Mouse (Mus musculus): Measurements from ENCODE around the gene Mgat3. TPM values are rescaled to one million over a fixed set of nuclear protein-coding genes. Genes with fewer than 3 reads are reported as not detected.

Gene Mgat3
- total and polyA plus RNA-seq, 2 experiments from 2014 or later: 9.9 to 65.6 TPM

DNA sequence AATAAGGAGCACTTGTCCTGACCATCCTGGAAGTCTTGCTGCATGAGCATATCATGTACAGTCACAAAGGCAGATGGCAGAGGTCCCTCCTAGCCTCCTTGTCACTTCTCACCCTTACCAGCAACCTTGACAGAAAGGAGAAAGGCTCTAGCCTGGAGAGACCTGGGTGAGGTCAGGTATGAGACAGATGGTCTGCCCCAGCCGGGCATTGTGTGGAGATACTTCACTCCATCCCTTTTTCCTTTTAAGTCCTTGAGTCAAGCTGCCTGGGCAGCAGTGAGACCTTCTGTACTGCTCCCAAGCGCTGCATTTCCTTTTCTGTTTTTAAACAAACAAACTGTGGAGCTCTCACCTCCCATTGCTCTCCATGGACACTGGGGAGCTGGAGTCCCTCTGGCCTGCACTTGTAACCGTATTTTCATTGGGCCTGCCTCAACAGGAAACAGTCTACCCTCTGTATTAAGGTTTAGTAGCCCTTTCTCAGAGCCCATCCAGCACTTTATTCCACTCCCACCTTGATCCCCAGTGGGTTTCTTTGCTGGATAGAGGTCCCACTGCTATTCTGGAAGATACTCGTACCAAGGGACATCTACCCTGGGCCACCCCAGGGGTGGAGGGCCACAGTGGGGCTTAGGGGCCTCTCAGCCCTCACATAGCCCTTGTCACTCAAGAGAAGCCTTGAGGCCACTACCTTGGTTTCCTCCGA lies 15.4 kb upstream of the Mgat3 start:
- Histone ChIP-seq H3K4me1 (ENCODE audit: insufficient read depth) (no peaks in the 10 kb centered on the region), H3K27ac (ENCODE audit: low read depth, low read length) (no peak overlapping the region), H3K9ac (no peak overlapping the region), H3K4me3 (ENCODE audit: low read depth, low read length) (no peak overlapping the region), H3K36me3 (ENCODE audit: insufficient read depth) (peaks cover 82% of the 10 kb centered on the region), H3K9me3 (ENCODE audit: low read length) (no peaks in the 10 kb centered on the region), H3K4me2 (ENCODE audit: low read depth) (no peak overlapping the region), H3K27me3 (ENCODE audit: insufficient read depth, low read length) (no peaks in the 10 kb centered on the region)
- no peak for DNase-seq
- TF ChIP-seq CTCF (IDR thresholded peaks at IDR 0.05; ENCODE audit: low read depth): no peak
- ATAC-seq: no peak
- WGBS: 87% methylated on average over 5 of the region's 5 CpGs

DNA sequence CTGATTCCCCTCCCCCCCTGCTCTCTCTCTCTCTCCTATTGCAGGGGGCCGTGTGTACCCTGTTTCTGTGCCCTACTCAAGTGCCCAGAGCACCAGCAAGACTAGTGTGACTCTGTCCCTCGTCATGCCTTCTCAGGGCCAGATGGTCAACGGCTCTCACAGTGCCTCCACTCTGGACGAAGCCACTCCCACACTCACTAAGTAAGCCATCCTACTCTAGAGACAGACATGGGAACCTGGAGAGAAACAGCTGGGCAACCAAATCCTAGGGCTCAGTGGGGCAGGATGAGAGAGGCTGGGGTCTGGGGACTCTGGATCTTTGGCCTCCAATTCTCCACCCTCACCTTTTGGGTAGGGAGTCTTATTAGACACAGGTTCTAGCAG lies 14.8 kb upstream of the Mgat3 start:
- no peak overlapping the region for H3K9ac ChIP-seq
- H3K4me3 ChIP-seq (ENCODE audit: low read depth, low read length): no peak overlapping the region
- H3K4me1 ChIP-seq (ENCODE audit: insufficient read depth): no peaks in the 10 kb centered on the region
- no peak for TF ChIP-seq CTCF (IDR thresholded peaks at IDR 0.05; ENCODE audit: low read depth)
- ATAC-seq (no peak), DNase-seq (no peak)
- peaks cover 76% of the 10 kb centered on the region for H3K36me3 ChIP-seq (ENCODE audit: insufficient read depth)
- WGBS: 74% methylated on average over 4 of the region's 4 CpGs
- no peak overlapping the region for H3K27ac ChIP-seq (ENCODE audit: low read depth, low read length)
- no peaks in the 10 kb centered on the region for H3K9me3 ChIP-seq (ENCODE audit: low read length)
- H3K27me3 ChIP-seq (ENCODE audit: insufficient read depth, low read length): no peaks in the 10 kb centered on the region
- no peak overlapping the region for H3K4me2 ChIP-seq (ENCODE audit: low read depth)

GRCm38 (mm10) chr15:80159286-80159901 lies 14.1 kb upstream of the Mgat3 start:
- DNase-seq (no peak), ATAC-seq (no peak)
- Histone ChIP-seq H3K36me3 (ENCODE audit: insufficient read depth) (peaks cover 69% of the 10 kb centered on the region), H3K4me3 (ENCODE audit: low read depth, low read length) (no peak overlapping the region), H3K27ac (ENCODE audit: low read depth, low read length) (no peak overlapping the region; the same call in 1 of the 2 replicates), H3K27me3 (ENCODE audit: insufficient read depth, low read length) (no peaks in the 10 kb centered on the region), H3K9ac (no peak overlapping the region), H3K4me2 (ENCODE audit: low read depth) (no peak overlapping the region), H3K4me1 (ENCODE audit: insufficient read depth) (no peaks in the 10 kb centered on the region), H3K9me3 (ENCODE audit: low read length) (no peaks in the 10 kb centered on the region)
- TF ChIP-seq CTCF (IDR thresholded peaks at IDR 0.05; ENCODE audit: low read depth): no peak
- WGBS: 50% methylated on average over 8 of the region's 8 CpGs

GRCm38 (mm10) chr15:80160223-80160622 lies 13.3 kb upstream of the Mgat3 start:
- TF ChIP-seq CTCF (IDR thresholded peaks at IDR 0.05; ENCODE audit: low read depth): no peak
- H3K4me3 ChIP-seq (ENCODE audit: low read depth, low read length): no peak overlapping the region
- no peaks in the 10 kb centered on the region for H3K4me1 ChIP-seq (ENCODE audit: insufficient read depth)
- H3K36me3 ChIP-seq (ENCODE audit: insufficient read depth): peaks cover 62% of the 10 kb centered on the region
- H3K4me2 ChIP-seq (ENCODE audit: low read depth): no peak overlapping the region
- H3K27ac ChIP-seq (ENCODE audit: low read depth, low read length): no peak overlapping the region
- H3K27me3 ChIP-seq (ENCODE audit: insufficient read depth, low read length): no peaks in the 10 kb centered on the region
- WGBS: 91% methylated on average over 13 of the region's 13 CpGs
- no peak for ATAC-seq
- DNase-seq: no peak
- H3K9ac ChIP-seq: no peak overlapping the region
- no peaks in the 10 kb centered on the region for H3K9me3 ChIP-seq (ENCODE audit: low read length)

GRCm38 (mm10) chr15:80160726-80161125 lies 12.8 kb upstream of the Mgat3 start:
- H3K9me3 ChIP-seq (ENCODE audit: low read length): no peaks in the 10 kb centered on the region
- 88% methylated on average over 4 of the region's 4 CpGs for WGBS
- H3K4me1 ChIP-seq (ENCODE audit: insufficient read depth): no peaks in the 10 kb centered on the region
- peaks cover 57% of the 10 kb centered on the region for H3K36me3 ChIP-seq (ENCODE audit: insufficient read depth)
- ATAC-seq: no peak
- H3K27ac ChIP-seq (ENCODE audit: low read depth, low read length): no peak overlapping the region
- DNase-seq: no peak
- H3K4me2 ChIP-seq (ENCODE audit: low read depth): no peak overlapping the region
- no peak overlapping the region for H3K9ac ChIP-seq
- TF ChIP-seq CTCF (IDR thresholded peaks at IDR 0.05; ENCODE audit: low read depth): no peak
- no peaks in the 10 kb centered on the region for H3K27me3 ChIP-seq (ENCODE audit: insufficient read depth, low read length)
- H3K4me3 ChIP-seq (ENCODE audit: low read depth, low read length): no peak overlapping the region

DNA sequence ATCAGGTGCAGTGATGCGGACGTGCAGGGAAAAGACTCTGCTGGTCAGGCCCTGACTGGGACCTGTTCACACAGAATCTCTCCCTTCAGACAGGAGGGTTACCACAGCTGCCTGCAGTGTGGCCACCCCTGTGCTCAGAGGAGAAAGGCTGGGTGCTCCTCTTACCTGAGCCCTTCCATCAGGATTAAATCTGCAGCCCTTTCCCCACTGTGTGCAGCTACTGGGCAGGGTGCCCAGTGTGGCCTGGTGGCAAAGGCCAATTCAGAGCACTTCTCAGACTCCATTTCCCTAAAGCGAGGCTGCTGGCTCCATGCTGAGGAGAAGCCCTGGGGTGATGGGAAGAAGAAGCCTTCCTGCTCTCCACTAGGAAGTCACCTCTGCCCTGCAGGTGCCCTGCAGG lies 12.3 kb upstream of the Mgat3 start:
- no peak overlapping the region for H3K9ac ChIP-seq
- DNase-seq (no peak), ATAC-seq (no peak)
- no peaks in the 10 kb centered on the region for H3K4me1 ChIP-seq (ENCODE audit: insufficient read depth)
- H3K27ac ChIP-seq (ENCODE audit: low read depth, low read length): no peak overlapping the region
- no peak overlapping the region for H3K4me2 ChIP-seq (ENCODE audit: low read depth)
- H3K36me3 ChIP-seq (ENCODE audit: insufficient read depth): peaks cover 53% of the 10 kb centered on the region
- whole genome bisulfite sequencing: 85% methylated on average over 3 of the region's 3 CpGs
- TF ChIP-seq CTCF (IDR thresholded peaks at IDR 0.05; ENCODE audit: low read depth): no peak
- H3K27me3 ChIP-seq (ENCODE audit: insufficient read depth, low read length): no peaks in the 10 kb centered on the region
- H3K4me3 ChIP-seq (ENCODE audit: low read depth, low read length): no peak overlapping the region
- no peaks in the 10 kb centered on the region for H3K9me3 ChIP-seq (ENCODE audit: low read length)

GRCm38 (mm10) chr15:80162401-80162964 lies 11.0 kb upstream of the Mgat3 start:
- Histone ChIP-seq H3K4me1 (ENCODE audit: insufficient read depth) (no peaks in the 10 kb centered on the region), H3K27ac (ENCODE audit: low read depth, low read length) (no peak overlapping the region), H3K4me3 (ENCODE audit: low read depth, low read length) (no peak overlapping the region), H3K36me3 (ENCODE audit: insufficient read depth) (peaks cover 48% of the 10 kb centered on the region), H3K9me3 (ENCODE audit: low read length) (no peaks in the 10 kb centered on the region), H3K27me3 (ENCODE audit: insufficient read depth, low read length) (no peaks in the 10 kb centered on the region), H3K9ac (no peak overlapping the region), H3K4me2 (ENCODE audit: low read depth) (no peak overlapping the region)
- ATAC-seq: no peak
- no peak for TF ChIP-seq CTCF (IDR thresholded peaks at IDR 0.05; ENCODE audit: low read depth)
- no peak for DNase-seq
- 88% methylated on average over 4 of the region's 4 CpGs for WGBS

Data from forebrain, postnatal 0 days (tissue).